Mouse (Mus musculus): ENCODE results near the gene Gm10645.

DNA sequence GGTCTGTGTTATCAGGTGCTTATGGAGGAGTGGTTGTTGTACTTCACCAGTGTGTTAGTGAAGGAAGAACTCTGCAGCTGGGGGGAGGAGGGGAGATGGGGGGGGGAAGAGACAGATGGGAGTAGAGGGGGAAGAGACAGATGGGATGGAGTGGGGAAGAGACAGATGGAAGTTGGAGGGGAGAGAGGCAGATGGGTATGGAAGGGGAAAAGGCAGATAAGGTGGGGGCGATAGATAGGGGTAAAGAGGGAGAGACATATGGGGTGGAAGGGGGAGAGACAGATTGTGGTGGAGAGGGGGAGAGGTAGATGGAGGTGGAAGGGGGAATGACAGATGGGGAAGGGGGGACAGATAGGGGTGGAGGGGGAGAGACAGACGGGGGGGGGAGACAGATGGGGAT is 10.8 kb upstream of the Gm10645 start:
- TF ChIP-seq CTCF (IDR thresholded peaks at IDR 0.05 in 2 of 3, conservative IDR thresholded peaks at IDR 0.05 in 1 of 3; ENCODE audit: control insufficient read depth in 1 of 3, insufficient read depth in 1 of 3, low read depth in 2 of 3, low read length in 3 of 3, poor library complexity in 1 of 3, severe bottlenecking in 1 of 3) (no peak), MYB (IDR thresholded peaks at IDR 0.05; ENCODE audit: low read depth, low read length) (no peak), ZC3H11A (IDR thresholded peaks at IDR 0.05; ENCODE audit: low read depth, low read length) (no peak), ZKSCAN1 (IDR thresholded peaks at IDR 0.05; ENCODE audit: low read depth, low read length) (no peak), POLR2AphosphoS2 (IDR thresholded peaks at IDR 0.05; ENCODE audit: low read length) (no peak), MEF2A (IDR thresholded peaks at IDR 0.05; ENCODE audit: extremely low read depth, insufficient replicate concordance, low read depth, low read length, poor library complexity, severe bottlenecking) (no peak), MYC (IDR thresholded peaks at IDR 0.05; ENCODE audit: low read depth, low read length) (no peak), ZMIZ1 (IDR thresholded peaks at IDR 0.05; ENCODE audit: low read depth, low read length) (no peak), POLR2A (IDR thresholded peaks at IDR 0.05; ENCODE audit: control insufficient read depth in 1 of 2, insufficient read depth in 1 of 2, low read depth in 1 of 2, low read length in 2 of 2, poor library complexity in 1 of 2) (no peak), MAZ (IDR thresholded peaks at IDR 0.05; ENCODE audit: low read depth, low read length) (no peak), GABPA (IDR thresholded peaks at IDR 0.05; ENCODE audit: low read depth, low read length) (no peak)
